Mouse (Mus musculus) A20 (cell line): ENCODE measurements around the gene Abcg4.

ENCODE experiments used
- DNase-seq: peaks from one replicate; pipeline ENCODE4 v3.0.0-alpha.2; 2011; ENCODE audit warnings: low read depth, low spot score

The Abcg4 gene

DNA sequence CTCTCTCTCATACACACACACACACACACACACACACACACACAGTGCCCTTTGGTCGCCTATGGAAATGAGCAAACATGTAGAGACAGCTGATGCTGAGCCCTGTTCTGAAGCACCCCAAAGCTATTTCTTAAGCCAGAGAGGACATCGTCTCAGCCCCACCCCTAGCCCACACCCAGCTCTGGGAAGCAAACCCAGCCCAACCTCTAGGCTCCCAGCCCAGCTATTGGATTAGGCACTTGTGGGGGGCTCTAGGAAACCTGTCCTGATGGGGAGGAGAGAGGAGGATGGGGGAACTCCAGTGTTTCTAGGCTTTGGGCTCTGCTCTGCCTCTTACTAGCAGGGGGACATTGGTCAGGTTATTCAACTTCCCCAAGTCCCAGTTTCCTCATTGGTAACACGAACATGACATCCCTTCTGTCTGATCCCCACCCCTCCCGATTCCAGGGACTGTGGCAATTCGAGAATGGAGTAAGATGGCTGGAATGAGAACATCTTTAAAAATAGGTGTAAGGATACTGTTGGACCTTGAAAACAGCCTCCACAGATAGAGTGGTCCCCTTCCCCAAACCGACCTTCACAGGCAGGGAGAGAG, 2.1 kb downstream of the Abcg4 start:
- DNase-seq, result no peak

DNA sequence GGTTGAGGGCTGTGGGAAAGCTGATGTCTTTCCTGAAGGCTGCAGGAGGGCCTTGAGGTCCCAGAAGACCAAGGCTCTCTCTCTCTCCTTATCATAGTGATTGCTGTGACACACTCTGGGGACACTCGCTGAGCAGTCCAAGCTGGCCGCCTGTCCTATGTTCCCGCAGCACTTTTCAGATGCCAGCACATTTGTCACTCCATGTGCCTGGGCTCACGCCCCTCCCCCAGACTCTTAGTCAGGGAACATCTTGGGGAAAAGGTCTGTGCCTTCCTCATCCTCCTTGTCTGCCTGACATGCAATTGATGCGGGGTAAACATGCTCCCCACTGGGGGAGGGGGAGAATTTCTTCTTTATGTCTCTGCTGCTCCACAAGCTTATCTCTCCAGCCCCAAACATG, 5.2 kb downstream of the Abcg4 start:
- no peak for DNase-seq

DNA sequence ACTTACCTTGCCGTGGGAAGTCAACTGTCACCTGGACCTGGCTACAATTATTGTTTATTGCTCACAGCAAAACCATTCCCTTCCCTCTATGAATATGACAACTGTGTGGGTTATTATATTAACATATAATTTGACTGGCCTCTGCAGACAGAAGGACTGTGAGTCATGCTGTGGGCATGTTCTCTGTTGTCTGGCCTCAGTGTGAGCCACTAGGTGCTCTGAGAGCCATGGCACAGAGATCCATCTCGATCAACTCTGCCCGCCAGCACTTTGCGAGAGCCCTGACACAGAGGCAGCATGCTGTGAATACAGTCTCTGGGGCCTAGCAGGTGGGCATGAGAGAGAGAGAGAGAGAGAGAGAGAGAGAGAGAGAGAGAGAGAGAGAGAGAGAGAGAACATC, 18.4 kb downstream of the Abcg4 start:
- DNase-seq, result no peak

DNA sequence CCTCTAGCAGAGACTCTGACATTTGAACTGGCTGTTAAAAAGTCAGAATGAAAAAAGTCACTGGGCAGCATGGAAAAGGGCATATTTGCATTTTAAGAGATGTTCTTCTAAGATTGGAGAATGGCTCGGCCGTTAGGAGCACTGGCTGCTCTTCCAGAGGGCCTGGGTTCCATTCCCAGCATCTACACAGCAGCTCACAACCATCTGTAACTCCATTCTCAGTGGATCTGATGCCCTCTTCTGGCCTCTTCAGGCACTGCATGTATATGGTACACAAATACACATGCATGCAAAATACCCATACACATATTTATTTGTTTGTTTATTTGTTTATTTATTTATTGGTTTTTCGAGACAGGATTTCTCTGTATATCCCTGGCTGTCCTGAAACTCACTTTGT, 19.3 kb downstream of the Abcg4 start:
- DNase-seq, result peak; percentile 56

DNA sequence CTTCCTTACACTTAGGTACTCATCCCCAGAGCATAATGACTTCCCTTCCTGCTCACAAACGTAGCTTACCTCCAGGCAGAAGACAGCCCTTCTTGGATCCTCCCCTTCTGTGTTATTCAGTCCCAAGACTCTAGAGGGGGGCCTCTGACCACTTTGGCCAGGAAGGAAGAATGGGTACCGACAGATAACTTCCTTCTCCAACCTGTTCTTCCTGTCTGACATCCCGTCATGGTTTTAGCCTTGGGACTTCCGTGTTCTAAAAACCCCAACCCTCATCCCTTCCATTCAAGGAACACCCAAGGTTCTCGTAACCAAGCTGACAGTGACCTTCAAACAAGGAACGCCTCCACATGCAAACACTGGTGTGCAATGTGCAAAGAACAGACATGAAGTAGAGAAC, 20.0 kb downstream of the Abcg4 start, which contains the start of gene Nlrx1:
TSS of gene Nlrx1 (minus strand) at position 168 of the 400 bp plus-strand sequence.
- no peak for DNase-seq

DNA sequence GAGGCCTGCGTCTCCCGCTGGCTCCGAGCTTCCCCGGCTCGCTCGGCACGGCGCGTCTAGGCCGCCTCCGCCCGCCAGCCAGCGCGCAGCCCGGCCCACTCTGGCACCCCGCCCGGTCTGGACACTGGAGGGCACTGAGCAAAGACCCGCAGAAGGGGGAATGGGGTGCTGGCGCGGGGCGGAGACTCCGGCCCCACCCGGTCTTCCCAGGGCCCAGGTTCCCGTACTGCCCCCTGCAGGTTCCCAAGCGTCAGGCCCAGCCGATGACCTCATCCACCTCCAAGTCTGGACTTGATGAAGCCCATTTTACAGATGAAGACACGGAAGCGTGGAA, 20.4 kb downstream of the Abcg4 start:
- DNase-seq, result peak; percentile 82

DNA sequence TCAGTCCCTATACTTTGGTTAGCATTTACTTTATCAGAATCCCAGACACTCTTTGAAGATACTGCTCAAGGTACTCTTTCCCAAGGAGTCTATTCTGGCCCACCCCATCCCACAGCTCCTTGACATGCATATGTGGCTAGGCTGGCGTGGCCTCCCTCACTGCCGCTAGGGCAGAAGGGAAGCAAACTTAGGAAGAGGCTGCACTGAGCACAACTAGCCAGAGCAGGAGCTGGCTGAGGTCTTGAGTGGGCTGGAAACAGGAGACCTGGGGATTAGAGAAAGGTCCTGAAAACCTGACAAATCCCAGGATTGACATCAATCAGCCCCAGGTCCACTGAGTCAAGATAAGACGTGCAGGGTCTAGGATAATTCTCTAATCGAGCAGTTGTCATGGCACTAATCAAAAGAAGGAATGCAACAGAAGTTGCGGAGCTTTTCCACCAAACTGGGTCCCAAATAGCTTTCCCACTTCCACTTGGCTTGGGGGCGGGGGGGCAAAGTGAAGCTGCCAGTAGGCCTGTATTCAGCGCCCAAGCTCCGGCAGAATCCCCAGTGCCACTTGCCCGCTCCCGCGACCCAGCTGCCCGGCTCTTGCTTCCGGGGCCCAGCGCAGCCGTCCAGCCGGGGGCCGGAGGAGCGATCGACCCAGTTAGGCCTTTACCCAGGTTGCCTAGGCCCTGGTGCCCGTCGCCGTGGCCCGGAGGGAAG, 20.9 kb downstream of the Abcg4 start:
- DNase-seq, result no peak

DNA sequence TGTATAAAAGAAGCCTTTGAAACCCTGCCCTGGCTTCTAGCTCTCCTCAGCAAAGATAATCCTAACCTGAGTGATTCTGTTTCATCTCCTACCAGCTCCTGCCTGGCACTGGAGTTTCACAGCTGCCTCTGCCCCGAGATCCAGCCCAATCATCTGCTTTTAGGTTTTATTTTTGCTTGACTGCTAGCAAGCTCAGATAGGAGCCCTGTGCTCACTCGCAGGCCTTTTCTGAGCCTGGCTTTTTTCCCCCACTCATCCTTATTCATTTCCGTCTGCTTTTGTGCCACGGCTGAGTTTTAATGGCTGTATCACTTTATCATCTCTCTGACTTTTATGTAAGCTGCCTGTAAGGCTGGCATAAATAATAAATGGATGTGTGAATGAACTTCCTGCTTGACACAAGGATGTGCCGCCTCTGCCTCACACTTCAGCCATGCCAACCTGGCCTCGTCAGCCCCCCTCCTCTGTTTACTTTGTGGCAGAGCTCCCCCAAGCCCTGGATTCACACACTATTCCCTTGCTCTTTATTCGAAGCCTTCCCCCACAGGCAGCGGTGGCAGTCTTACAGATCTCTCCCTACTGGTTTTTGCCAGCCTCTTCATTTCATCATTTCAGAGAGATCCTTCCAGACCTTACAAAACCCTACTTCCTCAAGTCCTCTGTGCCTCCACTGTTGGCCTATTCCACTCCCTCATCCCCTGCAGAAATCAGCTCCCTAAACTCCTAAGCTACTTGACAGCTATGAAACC, 21.8 kb downstream of the Abcg4 start:
- DNase-seq, result no peak

DNA sequence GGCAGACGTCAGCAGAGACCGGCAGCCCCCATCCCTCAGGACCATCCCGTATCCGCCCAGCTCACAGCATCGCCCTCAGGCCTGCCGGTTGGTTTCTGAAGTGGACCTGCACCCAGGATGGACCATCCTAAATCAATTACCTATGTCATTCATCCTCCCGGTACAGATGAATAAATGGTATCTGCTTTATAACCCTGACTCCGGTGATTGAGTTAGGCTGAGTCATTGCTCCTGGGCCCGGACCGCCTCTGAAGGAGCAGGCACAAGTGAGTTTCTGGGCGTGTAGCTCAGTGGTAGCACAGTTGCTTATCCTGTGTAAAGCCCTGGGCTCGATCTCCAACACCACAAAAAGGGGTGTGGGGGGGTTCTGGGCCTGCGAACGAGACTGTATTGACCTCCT, 27.0 kb downstream of the Abcg4 start:
- no peak for DNase-seq

DNA sequence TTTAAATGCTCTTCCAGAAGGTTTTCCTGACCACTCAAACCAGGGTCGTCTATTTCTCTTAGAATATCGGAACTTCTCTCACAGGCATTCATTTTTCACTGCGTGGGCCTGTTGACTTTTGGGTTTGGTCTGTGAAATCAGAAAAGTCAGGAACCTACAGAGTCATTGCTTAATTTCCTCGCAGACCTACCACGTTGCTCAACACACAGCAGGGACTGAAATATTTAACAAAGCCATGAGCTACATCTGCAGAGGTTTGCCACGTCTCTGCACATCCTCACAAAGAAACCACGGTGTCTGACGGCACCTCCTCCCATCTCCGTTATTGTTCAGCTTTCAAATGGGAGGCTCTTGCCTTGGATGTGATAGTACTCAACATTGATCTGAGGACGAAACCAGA, 29.4 kb downstream of the Abcg4 start:
- no peak for DNase-seq

DNA sequence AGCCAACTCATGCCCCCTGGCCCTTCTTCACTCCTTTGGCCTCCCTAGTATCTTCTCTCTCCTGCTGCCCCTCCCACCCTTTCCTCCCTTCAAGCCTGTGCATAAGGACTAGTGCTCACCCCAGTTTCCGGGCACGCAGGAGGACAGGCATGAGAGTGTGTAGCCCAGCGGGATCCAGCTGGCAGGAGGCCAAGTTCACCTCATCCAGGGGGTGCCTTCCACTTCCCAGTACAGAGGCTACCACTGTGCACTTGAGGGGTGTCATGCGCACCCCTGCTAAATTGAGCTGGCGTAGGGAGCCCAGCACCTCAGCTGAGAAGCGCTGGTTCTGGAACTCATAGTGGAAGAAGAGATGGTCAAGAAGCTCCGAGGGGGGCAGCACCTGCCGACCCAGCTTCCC, 32.2 kb downstream of the Abcg4 start:
- DNase-seq, result no peak

DNA sequence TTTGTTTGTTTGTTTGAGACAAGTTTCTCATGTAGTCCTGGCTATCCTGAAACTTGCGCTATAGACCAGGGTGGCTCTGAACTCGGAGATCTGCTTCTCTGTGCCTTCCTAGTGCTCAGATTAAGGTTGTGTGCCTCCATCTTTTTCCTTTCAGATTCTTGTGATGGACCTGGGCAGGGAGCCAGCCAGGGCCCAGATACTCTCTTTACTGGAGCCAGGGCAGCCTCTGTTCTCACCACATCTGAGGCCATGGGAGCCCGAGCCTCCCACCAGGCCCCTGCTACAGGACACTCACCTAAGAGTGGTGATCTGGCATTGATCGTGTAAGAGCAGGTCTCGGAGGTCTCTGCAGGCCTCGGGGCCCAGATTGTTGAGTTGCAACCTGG, 33.3 kb downstream of the Abcg4 start:
- DNase-seq, result no peak

DNA sequence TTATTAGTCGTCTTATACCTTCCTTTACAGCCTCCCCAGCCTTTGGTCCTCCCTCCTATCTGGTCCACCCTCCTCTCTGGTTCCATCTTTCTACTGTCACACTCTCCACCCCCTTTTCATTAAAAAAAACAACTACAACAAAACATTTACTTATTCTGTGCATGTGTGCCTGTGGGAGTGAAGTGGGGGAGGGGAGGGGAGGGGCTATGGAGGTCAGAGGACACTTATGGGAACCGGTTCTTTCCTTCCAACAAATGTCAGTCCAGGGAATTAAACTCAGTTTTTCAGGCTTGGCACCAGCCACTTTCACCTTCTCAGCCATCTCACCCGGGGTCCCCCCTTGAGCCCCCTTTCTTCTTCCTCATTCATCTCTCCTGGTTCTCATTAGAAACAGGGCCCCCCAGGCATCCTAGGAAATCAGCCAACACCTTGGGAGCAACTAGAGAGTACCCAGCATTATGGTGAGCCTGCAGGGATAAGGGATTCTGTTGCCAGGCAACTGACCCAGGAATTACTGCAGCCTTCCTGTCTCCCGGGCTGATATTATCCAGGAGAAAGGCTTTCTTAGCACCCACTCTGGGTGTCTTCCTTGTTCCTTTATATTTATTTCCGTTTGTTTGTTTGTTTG, 33.8 kb downstream of the Abcg4 start:
- DNase-seq, result no peak

DNA sequence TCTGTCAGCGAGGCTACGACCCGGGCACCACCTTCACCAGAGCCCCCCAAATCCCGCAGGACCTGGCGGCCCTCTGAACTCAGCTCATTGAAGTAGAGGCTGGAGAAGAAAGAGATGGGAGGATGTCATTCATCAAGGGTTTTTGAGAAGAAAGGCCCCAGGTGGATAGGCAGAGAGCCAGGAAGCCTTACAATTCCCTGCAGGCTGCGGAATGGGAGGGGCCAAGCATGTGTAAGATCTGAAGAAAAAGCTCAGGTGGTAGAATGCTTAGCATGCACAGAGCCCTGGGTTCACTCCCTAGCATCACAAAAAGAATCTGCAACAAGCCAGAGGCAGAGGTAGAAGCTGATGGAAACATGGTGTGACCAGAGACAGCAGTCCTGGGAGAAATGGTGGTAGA, 35.0 kb downstream of the Abcg4 start:
- no peak for DNase-seq

DNA sequence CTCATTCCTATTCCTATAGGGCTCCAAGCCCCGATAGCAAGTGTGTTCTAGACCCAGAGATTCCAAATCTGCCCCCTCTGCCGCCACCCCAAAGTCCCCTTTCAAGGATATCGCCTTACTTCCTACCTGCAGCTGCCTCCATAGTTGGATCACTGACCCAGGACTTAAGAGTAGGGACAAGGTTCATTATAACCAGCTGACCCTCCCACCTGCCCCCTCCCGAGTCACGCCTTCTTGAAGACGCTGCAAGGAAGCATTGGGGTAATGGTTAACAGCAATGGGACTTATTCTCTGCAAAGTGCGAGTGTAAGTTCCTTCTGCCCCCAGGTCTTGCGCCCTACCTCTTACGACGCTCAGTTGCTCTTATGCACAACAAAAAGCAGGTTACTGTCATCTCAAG, 37.1 kb downstream of the Abcg4 start, which contains the start of gene Pdzd3:
TSS of gene Pdzd3 (minus strand) at position 158 of the 400 bp plus-strand sequence.
- no peak for DNase-seq

DNA sequence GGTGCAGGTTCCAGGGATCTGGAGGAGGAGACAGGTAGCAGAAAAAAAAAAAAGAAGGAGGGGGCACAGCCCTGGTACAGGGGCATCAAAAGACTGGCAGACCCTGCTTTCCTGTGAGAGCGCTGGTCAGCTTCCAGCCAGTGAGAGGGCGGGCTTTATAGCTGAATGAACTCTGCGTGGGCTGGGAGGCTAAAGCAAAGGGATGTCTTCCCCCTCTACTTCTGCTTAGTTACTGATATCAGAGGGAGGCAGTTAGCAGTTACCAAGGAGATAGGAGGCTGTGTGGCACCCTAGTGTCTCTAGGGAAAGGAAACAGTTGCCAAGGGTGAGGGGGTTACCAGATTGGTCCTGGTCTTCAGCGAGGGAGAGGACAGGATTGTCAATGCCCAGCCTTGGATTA, 38.0 kb downstream of the Abcg4 start:
- DNase-seq, result no peak

DNA sequence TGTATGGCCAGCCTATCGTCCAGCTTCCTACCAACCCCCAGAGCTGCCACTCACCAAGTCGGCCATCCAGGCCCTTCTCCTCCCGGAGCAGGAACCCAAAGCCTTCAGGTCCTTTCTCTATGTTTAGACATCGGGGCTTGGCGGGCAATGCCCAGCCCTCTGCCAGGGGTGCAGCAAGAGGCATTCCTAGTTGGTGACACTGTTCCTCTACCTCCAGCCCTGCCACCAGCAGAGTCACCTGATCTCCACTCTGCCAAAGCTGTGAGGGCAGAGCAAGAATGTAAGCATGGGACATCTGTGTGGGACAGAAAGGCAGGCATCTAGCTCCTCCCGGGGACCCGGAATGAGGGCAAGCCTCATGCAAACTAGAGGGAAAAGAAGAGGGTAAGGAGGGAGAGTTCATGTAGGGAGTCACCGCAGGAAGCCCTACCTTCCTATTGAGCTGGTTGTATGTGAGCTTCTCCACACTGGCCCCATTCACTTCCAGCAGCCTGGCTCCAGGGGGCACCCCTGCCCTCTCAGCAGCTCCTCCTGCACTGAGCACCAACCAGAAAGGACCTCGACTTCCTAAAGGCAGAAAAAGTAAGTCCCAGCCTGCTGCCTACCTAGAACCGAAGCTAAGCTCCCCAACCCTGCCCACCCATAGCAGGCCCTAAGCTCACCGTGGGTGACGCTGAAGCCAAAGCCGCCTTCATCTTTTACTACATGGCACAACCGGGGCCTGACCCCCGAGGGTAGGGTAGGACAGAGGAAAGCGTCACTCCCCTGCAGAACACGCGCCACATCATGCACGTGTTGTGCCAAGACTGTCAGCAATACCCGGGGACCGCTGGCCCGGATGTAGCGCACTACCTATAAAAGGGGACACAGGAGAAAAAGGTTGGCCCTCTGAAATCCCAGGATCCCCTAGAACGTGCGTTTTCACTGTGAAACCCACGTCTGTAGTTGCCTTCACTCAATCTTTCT, 39.0 kb downstream of the Abcg4 start:
- peak; percentile 67 for DNase-seq

DNA sequence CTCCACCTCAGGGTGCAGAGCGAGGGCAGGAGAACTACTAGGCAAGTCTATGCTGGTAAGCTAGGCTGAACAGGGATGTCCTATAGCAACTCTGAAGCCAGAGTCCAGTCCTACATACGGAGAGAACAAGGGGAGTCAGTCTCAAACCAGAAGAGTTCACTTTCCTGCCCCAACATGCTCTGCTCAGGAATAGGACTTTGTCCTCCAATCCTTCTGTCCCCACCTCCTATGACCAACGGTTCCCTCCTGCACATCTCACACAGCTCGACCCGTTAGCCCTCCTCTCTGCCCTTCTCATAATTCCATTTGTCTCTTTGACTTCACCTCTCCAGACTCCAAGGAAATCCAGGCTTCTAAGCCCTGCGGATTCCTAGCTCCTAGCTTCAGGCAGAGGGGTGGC, 40.5 kb downstream of the Abcg4 start:
- no peak for DNase-seq

DNA sequence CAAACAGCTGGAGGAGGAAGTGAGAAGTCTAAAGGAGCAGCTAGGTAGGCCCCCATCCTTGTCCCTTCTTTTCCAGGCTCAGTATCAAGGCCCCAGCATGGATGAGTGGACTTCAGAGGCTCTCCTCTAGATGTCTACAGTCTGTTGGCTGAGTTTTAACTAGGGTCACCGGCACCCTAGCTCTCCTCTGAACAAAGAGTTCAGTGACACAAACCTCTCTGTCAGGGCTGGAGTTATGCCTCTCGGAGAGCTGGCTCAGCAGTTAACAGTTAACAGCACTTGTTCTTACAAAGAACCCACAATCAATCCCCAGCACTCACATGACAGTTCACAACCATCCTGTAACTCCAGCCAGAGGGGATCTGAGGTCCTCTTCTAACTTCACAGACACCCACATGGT, 44.8 kb downstream of the Abcg4 start:
- no peak for DNase-seq

DNA sequence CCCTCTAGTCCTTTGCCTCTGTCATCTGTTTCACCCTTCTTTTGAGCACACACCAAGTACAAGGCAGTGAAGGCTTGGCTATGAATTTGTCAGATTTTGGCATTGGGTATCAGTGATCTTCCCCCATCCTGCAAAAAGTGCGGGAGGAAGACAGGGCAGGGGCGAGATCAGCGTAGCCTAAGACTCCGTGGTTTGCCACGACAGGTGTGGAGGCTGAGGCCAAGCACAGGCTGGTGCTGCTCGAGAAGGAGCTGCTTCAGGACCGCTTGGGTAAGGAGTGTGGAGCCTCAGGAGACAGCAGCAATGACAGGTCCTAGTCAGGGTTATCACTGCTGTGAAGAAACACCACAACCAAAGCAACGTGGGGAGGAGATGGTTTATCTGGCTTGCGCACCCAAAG, 47.0 kb downstream of the Abcg4 start:
- DNase-seq, result no peak

DNA sequence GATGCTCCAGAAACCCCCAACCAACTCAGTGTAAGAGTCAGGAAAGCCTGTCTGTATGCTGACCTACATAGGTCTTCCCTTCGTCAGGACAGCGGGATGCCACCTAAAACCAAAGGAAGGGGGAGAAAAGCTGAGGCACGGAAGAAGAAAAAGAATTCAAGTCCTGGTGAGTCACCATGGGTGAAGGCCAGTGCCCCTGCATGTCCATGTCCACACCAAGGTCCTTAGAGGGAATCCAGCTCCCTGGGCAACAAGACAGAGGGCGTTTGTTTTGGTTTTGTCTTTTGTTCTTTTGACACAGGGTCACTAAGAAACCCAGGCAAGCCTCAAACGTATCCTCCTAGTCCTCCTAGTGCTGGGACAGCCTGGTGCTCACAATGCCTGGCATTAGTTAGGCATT, 47.5 kb downstream of the Abcg4 start:
- no peak for DNase-seq
